Mouse (Mus musculus) frontal cortex, adult 2 months (tissue): ENCODE measurements around the gene Ebf1. TPM values are rescaled to one million over a fixed set of nuclear protein-coding genes. Genes with fewer than 3 reads are reported as not detected.

Experiments used
- DNase-seq, 2 experiments: peaks; one replicate each; pipeline ENCODE4 v3.0.0; 2022; ENCODE audit warnings: low spot score in 1 of 2; ENCODE audit errors: extremely low spot score in 1 of 2
- polyA plus RNA-seq: library from polyadenylated mRNA; depleted of rRNA; stranded (reverse); fragments of >200 nt; gene quantifications from 2 replicates; pipeline ENCODE4 v1.2.3, GENCODE M21; 2012

Ebf1 gene
- polyA plus RNA-seq, 1 experiment = 4.4 TPM

DNA sequence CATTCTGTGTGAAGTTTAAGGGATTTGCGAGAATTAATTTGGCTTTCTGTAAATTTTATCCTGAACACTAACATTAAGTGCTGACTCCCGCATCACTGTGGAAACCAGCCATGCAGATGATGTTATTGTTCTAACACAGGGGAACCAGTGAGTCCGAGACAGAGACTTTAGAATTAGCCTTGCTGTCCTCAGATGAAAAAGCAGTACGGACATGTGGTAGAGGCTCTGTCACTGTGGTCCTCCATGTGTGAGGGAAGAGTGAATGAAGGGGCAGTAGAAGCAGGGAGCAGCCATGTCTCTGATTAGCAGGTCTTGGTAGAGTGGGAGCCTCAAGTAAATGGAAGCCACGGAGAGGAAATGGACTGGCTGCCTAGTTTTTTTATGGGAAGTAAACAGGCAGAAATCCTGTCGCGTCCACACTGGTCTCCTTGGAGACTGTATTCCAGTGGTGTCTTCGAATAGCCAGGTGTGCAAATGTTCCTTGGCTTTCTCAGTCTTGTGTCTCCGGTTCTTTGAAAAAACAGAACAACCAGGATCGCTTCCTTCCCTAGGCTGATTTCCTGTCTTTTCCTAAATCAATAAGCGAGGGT is 84.2 kb downstream of the Ebf1 start:
- no peak for DNase-seq

DNA sequence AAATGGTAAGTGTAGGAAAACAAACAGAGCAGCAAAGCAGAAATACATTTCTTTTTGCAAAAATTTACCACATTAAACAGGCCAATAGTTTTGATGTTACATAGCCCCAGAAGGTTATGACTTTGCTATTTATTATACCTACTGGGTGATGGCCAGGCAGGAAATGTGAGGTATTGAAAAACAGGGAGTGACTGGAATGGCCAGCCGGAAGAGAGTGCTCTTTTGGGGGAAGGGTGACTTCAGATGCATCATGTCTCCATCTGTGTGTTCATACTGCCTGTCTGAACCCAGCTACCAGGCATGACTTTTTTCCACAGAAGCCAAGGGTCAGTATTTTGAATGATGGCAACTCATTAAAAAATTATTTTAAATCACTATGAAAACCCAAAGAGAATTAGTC is 84.7 kb downstream of the Ebf1 start:
- DNase-seq = no peak

DNA sequence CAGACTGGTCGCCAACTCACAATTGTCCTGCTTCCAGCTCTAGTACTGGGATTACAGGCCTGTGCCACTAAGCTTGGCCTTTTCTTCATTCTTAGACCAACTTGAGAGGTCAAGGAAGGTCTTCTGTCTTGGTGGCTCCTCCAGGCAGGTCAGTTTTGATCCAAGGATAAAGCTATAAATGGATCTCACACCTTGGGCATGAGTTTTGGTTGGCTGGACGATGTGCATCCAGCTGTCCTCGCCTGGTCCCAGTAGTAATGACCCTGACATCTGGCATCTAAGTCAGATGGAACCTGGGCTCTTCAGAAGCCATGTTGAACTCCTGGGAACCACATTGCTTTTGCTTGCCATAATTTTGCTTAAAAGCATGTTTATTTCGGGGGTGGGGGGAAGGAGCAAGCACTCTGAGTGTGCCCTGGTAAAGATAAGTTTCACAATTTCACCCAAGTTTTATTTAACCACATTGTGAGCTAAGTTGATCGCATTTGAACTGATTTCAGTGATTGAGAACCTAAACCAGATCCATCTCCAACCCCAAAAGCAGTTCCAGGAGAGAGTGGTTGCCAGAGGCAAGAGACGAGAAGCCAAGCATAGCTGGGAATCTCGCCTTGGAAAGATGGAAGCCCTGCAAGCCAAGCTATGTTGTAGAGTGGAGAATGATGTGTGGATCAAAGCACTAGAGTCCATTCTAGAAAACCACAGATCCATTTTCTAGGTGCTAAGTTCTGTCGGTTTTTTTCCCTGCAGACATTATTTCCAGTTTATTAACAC is 85.8 kb downstream of the Ebf1 start:
- no peak for DNase-seq

DNA sequence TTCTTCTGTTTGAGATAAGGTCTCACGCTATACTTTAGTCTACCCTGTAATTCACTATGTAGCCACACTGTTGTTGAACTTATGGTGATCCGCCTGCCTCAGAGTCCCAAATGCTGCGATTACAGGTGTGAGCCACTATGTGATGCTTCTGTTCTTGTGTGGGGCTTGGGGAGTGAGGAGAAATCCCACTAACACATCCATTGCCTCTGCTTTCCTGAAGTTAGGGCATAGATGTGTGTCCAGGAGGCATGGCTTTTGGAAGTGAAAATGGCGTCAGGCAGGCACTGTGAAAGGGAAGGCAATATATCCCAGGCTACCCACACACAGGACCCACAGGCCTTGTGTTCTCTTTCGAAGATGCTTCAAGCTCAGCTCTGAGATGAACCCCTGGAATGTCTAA is 86.8 kb downstream of the Ebf1 start:
- no peak for DNase-seq

DNA sequence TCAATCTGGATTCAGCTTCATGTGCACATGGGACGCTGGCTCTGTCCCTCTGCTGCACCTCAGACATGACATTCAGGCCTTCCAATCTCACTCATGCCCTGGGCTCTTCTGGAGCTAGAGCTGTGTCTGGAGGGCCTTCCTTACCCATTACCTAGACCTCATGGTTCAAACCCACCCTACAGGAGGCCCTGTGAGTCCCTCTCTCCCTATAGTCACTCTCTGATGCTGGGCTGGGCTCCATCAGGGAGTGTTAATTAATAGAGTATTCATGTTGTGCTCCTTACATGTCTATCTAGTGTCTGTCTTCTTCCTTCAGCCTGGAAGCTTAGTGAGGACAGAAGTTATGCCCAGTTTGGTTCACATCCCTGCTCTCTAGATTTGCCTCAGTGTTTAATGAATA is 88.7 kb downstream of the Ebf1 start:
- DNase-seq = no peak

DNA sequence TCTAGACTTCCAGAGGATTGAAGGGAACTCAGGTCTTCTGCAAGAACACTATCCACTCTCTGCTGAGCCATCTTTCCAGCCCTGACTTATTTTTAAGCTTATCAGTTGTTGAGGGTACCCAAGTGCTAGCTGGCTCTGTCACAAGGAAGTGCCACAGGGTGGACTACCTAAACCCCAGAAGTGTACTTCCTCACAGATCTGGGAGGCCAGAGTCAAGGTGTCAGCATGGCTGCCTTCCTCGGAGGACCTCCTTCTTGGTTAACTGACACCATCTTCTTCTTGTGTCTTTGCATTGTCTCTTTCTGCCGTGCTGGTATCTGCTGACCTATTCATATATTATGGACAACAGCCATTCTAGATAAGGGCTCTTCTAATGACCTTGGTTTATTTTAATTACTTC is 89.3 kb downstream of the Ebf1 start:
- no peak for DNase-seq

DNA sequence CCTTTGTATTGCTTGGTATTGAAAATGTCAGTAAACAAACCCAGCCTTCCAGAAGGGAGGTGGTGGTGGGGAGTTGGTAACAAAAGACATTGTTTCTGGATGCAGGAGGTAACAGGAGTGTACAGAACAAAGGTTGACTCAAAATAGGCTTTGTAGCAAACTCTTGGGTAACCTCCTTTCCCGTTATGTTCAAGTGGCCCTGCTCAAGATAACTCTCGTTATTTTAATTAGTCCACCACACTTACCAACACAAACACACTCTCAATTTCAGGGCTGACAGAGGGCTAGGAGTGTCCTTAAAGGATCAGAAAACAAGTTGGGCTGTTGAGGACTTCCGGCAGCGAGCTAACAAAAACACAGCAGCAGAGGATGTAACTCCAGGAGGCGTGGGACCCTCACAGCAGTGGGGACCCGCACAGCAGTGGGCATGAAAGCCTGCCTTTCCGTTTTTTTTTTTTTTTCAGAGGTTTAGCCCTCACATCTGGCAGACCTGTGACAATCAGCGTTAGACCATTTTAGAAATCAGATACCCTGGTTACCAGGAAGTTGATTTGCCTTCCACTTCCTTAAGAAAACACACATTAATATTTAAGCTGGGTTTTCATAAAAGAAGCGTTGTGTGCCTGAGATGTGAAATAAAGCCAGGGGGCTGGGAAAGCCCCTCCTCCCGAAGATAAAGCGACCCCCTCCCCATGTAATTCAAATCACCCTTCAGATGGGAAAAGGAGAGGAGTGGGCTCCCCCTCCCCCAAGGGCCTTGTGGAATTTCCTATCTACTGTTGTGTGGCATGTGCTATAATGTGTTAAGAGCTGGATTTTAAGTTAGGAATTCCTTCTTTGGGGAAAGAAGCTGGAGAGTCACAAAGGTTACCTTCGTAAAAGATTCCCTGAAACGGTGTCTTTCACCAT is 90.5 kb downstream of the Ebf1 start:
- no peak for DNase-seq

DNA sequence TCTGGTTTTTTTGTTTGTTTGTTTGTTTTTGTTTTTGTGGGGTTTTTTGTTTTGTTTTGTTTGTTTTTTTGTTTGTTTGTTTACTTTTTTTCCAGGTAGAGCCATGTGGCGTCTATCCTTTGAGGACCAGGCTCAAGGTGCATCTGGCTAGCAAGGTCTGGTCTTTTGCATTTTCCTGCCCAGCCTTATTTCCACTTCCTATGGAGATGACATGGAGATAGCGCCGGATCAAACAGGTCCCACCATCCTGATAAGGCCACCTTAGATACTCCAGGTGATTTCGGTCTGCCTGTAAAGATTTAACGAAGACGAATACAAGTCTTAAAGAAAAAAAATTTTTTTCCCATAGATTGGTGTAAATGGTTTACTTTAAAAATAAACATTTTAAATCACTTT is 91.2 kb downstream of the Ebf1 start:
- DNase-seq = no peak

DNA sequence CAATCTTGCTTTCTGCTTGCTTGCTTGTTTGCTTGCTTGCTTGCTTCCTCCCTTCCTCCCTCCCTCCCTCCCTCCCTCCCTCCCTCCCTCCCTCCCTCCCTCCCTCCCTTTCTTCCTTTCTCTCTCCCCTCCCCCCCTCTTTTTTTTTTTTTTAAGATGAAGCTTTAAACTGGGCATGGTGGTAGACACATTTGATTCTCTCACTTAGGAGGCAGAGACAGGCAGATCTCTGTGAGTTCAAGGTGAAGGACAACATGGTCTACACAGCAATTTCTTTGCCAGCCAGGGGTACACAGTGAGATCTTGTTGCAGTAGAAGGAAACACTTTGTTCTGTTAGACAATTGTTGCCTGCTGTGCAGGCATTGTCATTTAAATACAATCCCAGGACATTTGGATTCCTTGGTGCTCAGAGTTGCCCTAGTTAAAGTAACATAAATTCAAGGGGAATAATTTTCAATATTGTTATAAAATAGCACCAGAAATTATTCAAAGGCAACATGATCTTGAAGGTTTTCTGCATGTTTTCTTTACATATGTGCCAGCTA is 92.0 kb downstream of the Ebf1 start:
- no peak for DNase-seq

DNA sequence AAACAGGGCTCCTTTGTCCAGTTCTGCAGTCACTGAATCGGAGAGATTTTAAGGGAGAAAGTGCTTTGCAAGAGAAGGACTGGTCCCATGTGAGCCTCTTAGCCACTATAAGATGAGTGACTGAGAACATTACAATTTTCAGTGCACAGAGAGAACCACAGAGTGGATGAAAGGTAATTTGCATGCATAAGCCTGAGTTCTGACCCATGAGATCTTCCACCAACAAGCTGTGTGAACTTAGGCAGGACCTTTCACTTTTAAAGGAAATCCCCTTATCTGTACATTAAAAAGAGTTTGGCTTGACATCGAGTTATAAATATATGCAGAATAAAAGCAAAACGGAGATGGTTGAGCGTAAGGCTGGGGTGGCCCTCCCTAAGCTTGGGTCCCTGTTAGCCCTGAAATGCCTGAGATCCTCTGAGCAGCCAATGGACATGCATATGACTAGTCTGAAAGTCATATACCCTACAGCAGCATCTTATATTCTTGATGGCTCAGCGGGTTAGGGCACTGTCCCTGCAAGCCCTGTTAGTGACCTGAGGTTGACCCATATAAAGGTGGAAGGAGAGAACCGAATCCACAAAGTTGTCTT is 92.8 kb downstream of the Ebf1 start:
- no peak for DNase-seq

DNA sequence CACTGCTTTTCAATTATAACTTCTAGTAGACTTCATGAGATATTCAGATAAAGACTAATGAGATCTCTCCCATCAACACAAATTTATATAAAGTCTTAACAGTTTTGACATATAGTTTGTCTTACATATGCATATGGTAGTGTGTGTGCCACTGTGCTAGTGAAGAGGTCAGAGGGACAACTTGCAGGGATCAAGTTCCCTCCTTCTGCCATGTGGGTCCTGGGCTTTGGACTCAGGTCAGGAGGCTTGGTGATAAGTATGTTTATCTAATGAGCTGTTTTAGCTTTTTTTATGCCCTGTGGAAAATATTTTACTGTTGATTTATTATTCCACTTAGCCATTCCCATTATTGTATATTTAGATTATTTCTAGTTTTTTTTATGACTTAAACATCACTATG is 93.7 kb downstream of the Ebf1 start:
- no peak for DNase-seq

DNA sequence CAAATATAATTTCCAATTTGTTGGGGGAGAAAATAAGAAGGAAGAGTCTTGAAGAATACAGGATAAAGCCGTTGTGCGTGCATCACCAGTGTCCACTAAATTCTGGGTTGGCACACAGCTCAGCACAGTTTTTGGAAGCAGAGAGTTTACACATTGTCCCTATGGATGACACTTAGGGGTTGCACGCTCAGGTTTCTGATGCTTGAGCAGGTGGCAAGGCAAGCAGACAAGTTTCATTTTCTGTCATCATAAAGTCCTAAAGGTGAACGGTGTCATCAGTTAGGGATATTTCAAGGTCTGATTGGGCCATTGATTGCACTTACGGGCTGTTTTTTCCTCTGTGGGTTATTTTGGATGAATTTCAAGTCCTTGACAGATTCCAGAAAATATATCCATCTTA is 97.1 kb downstream of the Ebf1 start:
- no peak for DNase-seq

DNA sequence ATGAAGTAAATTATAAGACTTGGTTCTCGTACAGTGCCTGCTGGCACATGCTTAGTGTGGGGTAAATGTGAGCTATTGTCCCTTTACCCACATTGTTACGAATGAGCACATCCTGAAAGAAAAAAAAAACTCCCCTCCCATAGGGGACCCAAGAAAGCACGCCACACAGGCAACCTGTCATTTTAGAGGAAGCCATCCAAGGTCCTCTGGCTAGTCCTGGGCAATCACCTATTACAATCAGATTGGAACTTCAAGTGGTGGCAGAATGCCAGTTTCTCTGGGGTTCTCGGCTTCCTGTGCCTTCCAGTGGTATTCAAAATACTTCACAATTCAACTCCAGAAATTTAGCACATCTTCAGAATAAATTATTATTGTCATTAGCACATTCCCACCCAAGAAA is 98.7 kb downstream of the Ebf1 start:
- DNase-seq = no peak

DNA sequence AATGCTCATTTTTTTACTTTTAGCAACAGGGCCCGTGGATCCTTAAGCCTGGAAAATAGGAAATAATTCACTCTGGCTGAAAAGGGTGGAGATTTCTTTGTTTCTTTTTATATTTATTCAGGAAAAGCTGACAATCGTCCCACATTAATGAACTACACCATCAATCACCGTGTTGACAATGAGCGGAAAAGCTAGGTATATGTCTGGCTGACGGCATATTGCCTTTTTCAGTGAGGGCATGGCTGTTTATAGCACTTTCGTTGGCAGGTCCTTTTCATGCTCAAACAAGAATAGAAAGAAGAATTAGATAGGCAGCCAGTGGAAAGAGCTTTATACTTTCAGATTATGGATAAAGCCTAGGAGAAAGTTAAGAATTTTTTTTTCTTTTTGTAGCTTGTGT is 99.8 kb downstream of the Ebf1 start:
- DNase-seq = no peak

DNA sequence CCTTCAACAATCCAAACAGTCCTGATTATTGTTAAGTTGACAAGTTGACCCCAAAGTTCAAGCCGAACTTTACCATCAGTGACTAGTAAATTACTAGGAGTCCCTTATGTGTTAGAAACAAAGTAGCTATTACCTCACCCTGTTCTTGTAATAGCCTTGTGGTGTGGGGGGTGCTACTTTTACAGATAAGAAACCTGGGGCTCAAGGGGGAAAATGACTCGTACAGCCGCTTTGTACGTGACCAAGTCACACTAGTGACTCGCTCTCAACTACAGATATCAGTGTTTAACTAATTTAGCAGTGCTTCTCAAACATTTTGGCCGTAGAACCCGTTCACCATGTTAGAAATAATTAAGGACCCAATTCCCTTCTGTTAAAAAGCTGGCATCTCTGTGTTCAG is 100.5 kb downstream of the Ebf1 start:
- DNase-seq = no peak

DNA sequence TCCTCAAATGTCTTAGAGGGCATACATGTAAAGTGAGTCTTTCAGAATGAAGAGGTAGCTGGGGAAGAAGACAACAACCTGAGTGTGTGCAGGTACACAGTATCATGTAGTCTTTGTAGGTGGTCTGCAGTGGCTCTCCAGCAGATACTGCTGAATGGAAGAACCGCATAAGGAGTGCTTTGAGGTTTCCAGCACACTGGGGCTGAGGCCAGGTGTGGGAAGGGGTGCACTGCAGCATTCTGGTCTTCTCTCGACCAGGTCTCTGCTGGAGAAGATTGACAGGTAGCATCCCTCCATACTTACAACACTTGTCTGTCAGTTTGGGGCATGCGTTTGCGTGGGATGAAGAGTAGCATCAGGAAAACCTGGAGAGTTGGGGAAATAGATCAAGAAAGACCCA is 104.9 kb downstream of the Ebf1 start:
- no peak for DNase-seq

DNA sequence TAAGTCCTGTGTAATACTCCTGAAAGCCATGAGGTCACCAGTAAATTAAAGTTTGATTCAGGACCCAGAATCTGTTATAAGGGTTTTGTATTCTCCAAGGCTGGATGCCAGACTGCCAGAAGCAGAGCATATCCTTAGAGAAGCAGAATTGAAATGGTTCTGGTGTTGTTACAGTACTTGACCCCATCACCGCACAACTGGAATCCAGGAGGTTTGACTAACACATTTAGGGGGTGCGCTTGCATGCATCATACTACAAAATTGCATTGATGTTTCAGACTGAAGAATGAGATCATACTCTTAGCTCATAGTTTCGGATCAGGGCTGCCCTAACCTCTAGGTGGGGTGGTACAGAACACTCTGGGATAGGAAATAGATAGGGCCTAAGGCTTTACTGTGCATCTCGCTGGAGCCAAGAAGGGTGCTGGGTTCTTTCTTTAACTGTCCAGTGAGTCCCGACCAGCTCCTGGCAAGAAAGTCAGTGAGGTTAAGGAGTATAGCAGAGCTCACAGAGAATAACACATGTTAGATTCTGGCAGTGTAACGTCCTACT is 106.9 kb downstream of the Ebf1 start:
- DNase-seq = no peak

DNA sequence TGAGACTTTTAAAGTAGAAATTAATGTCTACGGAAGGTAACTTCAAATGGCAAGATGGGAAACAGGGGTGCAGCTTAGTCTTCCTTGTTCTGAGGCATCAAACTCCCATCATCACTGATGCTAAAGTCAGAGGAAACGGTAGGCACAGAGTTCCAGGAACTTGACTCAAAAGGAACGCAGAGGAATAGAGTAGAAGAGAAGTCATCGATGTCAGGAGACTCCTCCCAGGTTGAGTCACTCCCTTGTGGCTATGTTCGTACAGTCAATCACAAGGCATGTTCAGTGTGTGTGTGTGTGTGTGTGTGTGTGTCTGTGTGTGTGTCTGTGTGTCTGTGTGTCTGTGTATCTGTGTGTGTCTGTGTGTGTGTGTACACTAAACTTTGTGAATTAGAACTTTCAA is 108.6 kb downstream of the Ebf1 start:
- no peak for DNase-seq

DNA sequence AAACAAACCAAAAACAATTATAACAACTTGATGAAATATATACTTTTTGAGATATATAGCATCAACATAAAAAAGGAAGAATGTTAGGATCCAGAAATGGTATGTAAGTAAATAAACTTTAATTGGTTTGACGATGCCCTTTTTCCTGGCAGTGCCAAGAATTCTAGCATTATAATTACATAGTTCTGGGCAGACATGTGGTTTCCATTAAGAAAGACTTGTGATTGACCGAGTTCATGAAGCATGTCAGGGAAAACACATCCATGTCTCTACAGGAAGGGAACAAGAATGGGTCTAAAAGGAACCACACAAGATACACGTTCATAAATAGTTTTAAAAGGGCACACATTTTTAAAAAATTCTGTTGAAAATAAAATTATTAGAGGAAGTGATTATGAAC is 110.3 kb downstream of the Ebf1 start:
- no peak for DNase-seq

DNA sequence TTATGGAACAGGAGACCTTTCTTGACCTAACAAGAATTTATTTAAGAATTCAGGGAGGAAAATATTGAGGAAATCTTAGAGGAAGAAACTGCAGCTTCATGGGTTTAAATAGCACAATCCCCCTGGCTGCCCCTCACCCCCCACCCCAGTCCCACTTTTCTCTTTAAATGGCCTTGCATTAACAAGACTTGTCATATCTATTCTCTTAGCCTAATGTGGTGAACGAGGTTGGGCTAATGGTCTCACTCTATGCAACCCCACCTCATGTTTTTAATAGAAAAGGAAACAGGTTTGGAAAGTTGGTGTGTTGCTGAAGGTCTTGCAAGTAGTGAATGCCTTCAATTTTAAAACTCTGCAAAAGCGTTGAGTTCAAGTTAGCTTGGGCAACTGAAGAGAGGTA is 110.7 kb downstream of the Ebf1 start:
- no peak for DNase-seq

DNA sequence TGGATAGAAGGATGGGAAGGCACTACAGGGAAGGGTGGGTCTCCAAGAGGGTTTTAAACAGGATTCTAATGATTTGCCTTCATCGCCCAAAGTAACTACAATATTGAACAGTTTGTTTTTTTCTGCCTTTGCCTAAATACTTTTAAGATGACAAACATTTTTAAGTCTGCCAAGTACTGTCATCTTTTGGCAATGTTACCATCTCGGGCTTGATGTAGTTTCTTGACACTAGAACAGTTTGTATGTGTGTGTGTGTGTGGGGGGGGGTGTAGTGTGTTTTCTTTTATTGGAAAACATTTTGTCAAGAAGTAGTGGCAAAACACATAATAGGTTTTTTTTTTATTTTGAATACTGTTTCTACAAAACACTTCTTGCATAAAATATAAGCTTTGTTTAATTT is 111.2 kb downstream of the Ebf1 start:
- DNase-seq = no peak
